Mouse (Mus musculus) CH12.LX (cell line): ENCODE data around the gene Prune2. TPM values are rescaled to one million over a fixed set of nuclear protein-coding genes. Genes with fewer than 3 reads are reported as not detected.

ENCODE experiments used
- DNase-seq: peaks from one replicate; pipeline ENCODE4 v3.0.0-alpha.2; 2013; ENCODE audit errors: extremely low read depth
- H3K27ac ChIP-seq: 2 replicates; pipeline ENCODE4 v1.5.1; 2012; ENCODE audit warnings: low read depth, mild to moderate bottlenecking, control low read depth, moderate library complexity; ENCODE audit not compliant: insufficient read depth
- H3K27me3 ChIP-seq: replicated peaks from 2 replicates; pipeline ENCODE3; 2012; ENCODE audit warnings: inconsistent platforms
- H3K36me3 ChIP-seq, 2 experiments: replicated peaks in 1 of 2; 2 replicates each; pipeline versions ENCODE3 to v1.6.1; 2012; ENCODE audit warnings: inconsistent platforms in 1 of 2, low read length in 1 of 2, mild to moderate bottlenecking in 1 of 2, mixed read lengths in 1 of 2, moderate library complexity in 1 of 2; ENCODE audit not compliant: control insufficient read depth in 1 of 2, insufficient read depth in 1 of 2
- H3K4me1 ChIP-seq, 2 experiments: 2 replicates each; pipeline ENCODE4 v1.6.1; 2012; ENCODE audit warnings: inconsistent platforms in 1 of 2, moderate library complexity in 1 of 2; ENCODE audit not compliant: insufficient read depth in 2 of 2, control insufficient read depth in 1 of 2
- H3K4me2 ChIP-seq: 2 replicates; pipeline ENCODE4 v1.6.1; 2012; ENCODE audit warnings: low read depth, mild to moderate bottlenecking, control low read depth; ENCODE audit not compliant: poor library complexity, insufficient read depth, severe bottlenecking
- H3K4me3 ChIP-seq, 3 experiments: fragments of 150-350 bp in 1 of 3; sonication (generic) in 1 of 3; replicated peaks in 1 of 3; 2 replicates each; pipeline versions ENCODE3 to v1.5.1; 2011 to 2012; ENCODE audit warnings: low read depth in 2 of 3, low read length in 2 of 3, mild to moderate bottlenecking in 2 of 3, moderate library complexity in 2 of 3, control low read depth in 1 of 3, improper control_type of control experiment in 1 of 3, inconsistent platforms in 1 of 3, mixed read lengths in 1 of 3; ENCODE audit not compliant: poor library complexity in 1 of 3
- H3K79me2 ChIP-seq: replicated peaks from 2 replicates; pipeline ENCODE4 v1.6.1; 2012; ENCODE audit warnings: mild to moderate bottlenecking, moderate library complexity; ENCODE audit not compliant: control insufficient read depth, poor library complexity, insufficient read depth, severe bottlenecking; ENCODE audit errors: extremely low read depth
- H3K9ac ChIP-seq: 2 replicates; pipeline ENCODE4 v1.6.1; 2012; ENCODE audit warnings: low read depth, mild to moderate bottlenecking, control low read depth, moderate library complexity; ENCODE audit not compliant: insufficient read depth
- H3K9me3 ChIP-seq: replicated peaks from 2 replicates; pipeline ENCODE3; 2012; ENCODE audit warnings: low read length, inconsistent platforms, mixed read lengths
- EP300 ChIP-seq: IDR thresholded peaks from 2 replicates; pipeline ENCODE4 v1.6.1; 2011; ENCODE audit warnings: low read length, improper control_type of control experiment
- ETS1 ChIP-seq: conservative IDR thresholded peaks from 2 replicates; pipeline ENCODE4 v1.6.1; 2012; ENCODE audit warnings: low read depth, mild to moderate bottlenecking, inconsistent platforms, low read length, improper control_type of control experiment, moderate library complexity
- IRF4 ChIP-seq: IDR thresholded peaks from 2 replicates; pipeline ENCODE4 v1.6.1; 2014; ENCODE audit warnings: low read depth, mild to moderate bottlenecking, inconsistent platforms, low read length, improper control_type of control experiment
- MAFK ChIP-seq: IDR thresholded peaks from 2 replicates; pipeline ENCODE4 v1.6.1; 2011; ENCODE audit warnings: low read length, improper control_type of control experiment; ENCODE audit not compliant: insufficient replicate concordance
- MAX ChIP-seq: IDR thresholded peaks from 2 replicates; pipeline ENCODE4 v1.6.1; 2011; ENCODE audit warnings: low read length, improper control_type of control experiment
- MAZ ChIP-seq: IDR thresholded peaks from 2 replicates; pipeline ENCODE4 v1.6.1; 2012; ENCODE audit warnings: low read depth, mild to moderate bottlenecking, inconsistent platforms, low read length, improper control_type of control experiment, moderate library complexity
- MEF2A ChIP-seq: IDR thresholded peaks from 2 replicates; pipeline ENCODE4 v1.6.1; 2014; ENCODE audit warnings: low read depth, mild to moderate bottlenecking, inconsistent platforms, low read length, improper control_type of control experiment, borderline replicate concordance
- MXI1 ChIP-seq: IDR thresholded peaks from 2 replicates; pipeline ENCODE4 v1.6.1; 2011; ENCODE audit warnings: mild to moderate bottlenecking, low read depth, low read length, improper control_type of control experiment
- MYC ChIP-seq: IDR thresholded peaks from 2 replicates; pipeline ENCODE4 v1.6.1; 2011; ENCODE audit warnings: low read depth, mild to moderate bottlenecking, improper control_type of control experiment, low read length
- NELFE ChIP-seq: IDR thresholded peaks from 2 replicates; pipeline ENCODE4 v1.6.1; 2011; ENCODE audit warnings: low read depth, low read length, improper control_type of control experiment
- POLR2AphosphoS2 ChIP-seq: IDR thresholded peaks from 2 replicates; pipeline ENCODE4 v1.6.1; 2011; ENCODE audit warnings: low read depth, low read length, improper control_type of control experiment
- RAD21 ChIP-seq: IDR thresholded peaks from 2 replicates; pipeline ENCODE4 v1.6.1; 2011; ENCODE audit warnings: low read depth, mild to moderate bottlenecking, low read length, improper control_type of control experiment, moderate library complexity
- SIN3A ChIP-seq: IDR thresholded peaks from 2 replicates; pipeline ENCODE4 v1.6.1; 2012; ENCODE audit warnings: low read length, improper control_type of control experiment, inconsistent platforms
- SMC3 ChIP-seq: IDR thresholded peaks from 2 replicates; pipeline ENCODE4 v1.6.1; 2011; ENCODE audit warnings: low read depth, low read length, improper control_type of control experiment
- TCF12 ChIP-seq: IDR thresholded peaks from 2 replicates; pipeline ENCODE4 v1.6.1; 2014; ENCODE audit warnings: low read depth, mild to moderate bottlenecking, inconsistent platforms, low read length, improper control_type of control experiment
- UBTF ChIP-seq: IDR thresholded peaks from 2 replicates; pipeline ENCODE4 v1.6.1; 2012; ENCODE audit warnings: low read depth, mild to moderate bottlenecking, inconsistent platforms, low read length, improper control_type of control experiment, moderate library complexity
- USF1 ChIP-seq: IDR thresholded peaks from 2 replicates; pipeline ENCODE4 v1.6.1; 2014; ENCODE audit warnings: low read depth, mild to moderate bottlenecking, inconsistent platforms, low read length, improper control_type of control experiment
- USF2 ChIP-seq: conservative IDR thresholded peaks from 2 replicates; pipeline ENCODE4 v1.6.1; 2011; ENCODE audit warnings: low read depth, low read length, improper control_type of control experiment
- ZMIZ1 ChIP-seq: IDR thresholded peaks from 2 replicates; pipeline ENCODE4 v1.6.1; 2012; ENCODE audit warnings: low read depth, mild to moderate bottlenecking, inconsistent platforms, low read length, improper control_type of control experiment
- ZNF384 ChIP-seq: IDR thresholded peaks from 2 replicates; pipeline ENCODE4 v1.6.1; 2012; ENCODE audit warnings: low read depth, low read length, improper control_type of control experiment, inconsistent platforms
- dilution Hi-C: fragments of 300-500 bp; cut with MboI; formaldehyde crosslinking; loops from 2 replicates; pipeline ENCODE4 v1.14.3; 2020; ENCODE audit warnings: low sequenced_read_pairs; ENCODE audit not compliant: extremely low pct_unique_long_range_greater_than_20kb, extremely low pct_ligation_motif_present
- in situ Hi-C: fragments of 300-500 bp; cut with MboI; formaldehyde crosslinking; loops from 3 replicates; pipeline ENCODE4 v1.14.3; 2019; ENCODE audit warnings: low sequenced_read_pairs, low pct_ligation_motif_present, low pct_unique_long_range_greater_than_20kb, mixed read lengths
- polyA plus RNA-seq: library from polyadenylated mRNA; unstranded; fragments of >175 nt; gene quantifications from 2 replicates; pipeline ENCODE4 v1.2.1, GENCODE M21; 2012; ENCODE audit warnings: low read depth; ENCODE audit not compliant: insufficient read length
- total RNA-seq, 2 experiments: library from RNA; depleted of rRNA; stranded (reverse); fragments of 300-350 nt in 1 of 2; fragments of >200 nt in 1 of 2; gene quantifications; 2 replicates each; pipeline ENCODE4 v1.2.3; 2012 to 2014

Prune2 gene
- total and polyA plus RNA-seq, 3 experiments: 0.04 to 1.7 (median 0.21) TPM

- in situ Hi-C loops (no loop called here), dilution Hi-C loops (no loop called here)
- Histone ChIP-seq H3K4me1 (no peaks in the 10 kb centered on the region; a peak in 1 of 4 replicates), H3K4me3 (no peak overlapping the region), H3K27ac (no peak overlapping the region), H3K9me3 (no peaks in the 10 kb centered on the region), H3K27me3 (no peaks in the 10 kb centered on the region), H3K36me3 (no peaks in the 10 kb centered on the region), H3K9ac (no peak overlapping the region), H3K79me2 (no peaks in the 10 kb centered on the region), H3K4me2 (no peak overlapping the region)
- TF ChIP-seq MEF2A: no peak
- TF ChIP-seq ZNF384: no peak
- no peak for TF ChIP-seq MXI1
- no peak for TF ChIP-seq MAZ
- no peak for TF ChIP-seq ZMIZ1
- no peak for TF ChIP-seq USF1
- no peak for TF ChIP-seq ETS1
- no peak for TF ChIP-seq IRF4
- TF ChIP-seq EP300: no peak
- TF ChIP-seq MAFK: no peak
- TF ChIP-seq MAX: no peak
- no peak for TF ChIP-seq TCF12
- no peak for TF ChIP-seq USF2
- no peak for TF ChIP-seq SMC3
- no peak for DNase-seq
Measured at GRCm38 (mm10) chr19:17194730-17195129, 238.8 kb downstream of the Prune2 start.

GRCm38 (mm10) chr19:17199059-17199458, 243.1 kb downstream of the Prune2 start:
- Histone ChIP-seq H3K4me1 (no peaks in the 10 kb centered on the region), H3K9me3 (no peaks in the 10 kb centered on the region), H3K4me2 (no peak overlapping the region), H3K4me3 (no peak overlapping the region), H3K27ac (no peak overlapping the region), H3K79me2 (no peaks in the 10 kb centered on the region), H3K27me3 (no peaks in the 10 kb centered on the region), H3K9ac (no peak overlapping the region), H3K36me3 (no peaks in the 10 kb centered on the region)
- in situ Hi-C loops (no loop called here), dilution Hi-C loops (no loop called here)
- no peak for TF ChIP-seq NELFE
- no peak for TF ChIP-seq RAD21
- no peak for TF ChIP-seq POLR2AphosphoS2
- TF ChIP-seq UBTF: no peak
- TF ChIP-seq SIN3A: no peak
- no peak for TF ChIP-seq MYC
- no peak for DNase-seq
